25 mouse cellular contexts compared by ENCODE assay signal in genomic region chr8:86428131-86428530, GRCm38 (mm10).
"Had no signal": no experiment of that assay in that cellular context is flagged by ENCODE, and none has a peak within 500 bp of the region (broad histone marks: within the 10 kb centered on the region; RNA-seq: fewer than 3 reads in every experiment).

No protein-coding gene starts in this region.

- H3K27me3 ChIP-seq: heart, embryonic 13.5 days; heart, embryonic 15.5 days; hindbrain, embryonic 13.5 days; hindbrain, embryonic 15.5 days; kidney, embryonic 15.5 days; limb, embryonic 13.5 days; limb, embryonic 15.5 days; liver, embryonic 12.5 days had no signal

- DNase-seq: gastrocnemius, postnatal 14 days; gastrocnemius, postnatal 36 days; heart, adult 18-20 months; heart, postnatal 14 days; heart, postnatal 36 days; kidney, adult 11 months; kidney, adult 2 months; kidney, adult 9 months; kidney, postnatal 14 days; kidney, postnatal 36 days; layer of hippocampus, adult 9-11 months; layer of hippocampus, postnatal 36 days; left cerebral cortex, postnatal 4 days had no signal

- H3K36me3 ChIP-seq: heart, embryonic 13.5 days; heart, embryonic 15.5 days; hindbrain, embryonic 13.5 days; hindbrain, embryonic 15.5 days; kidney, embryonic 15.5 days; limb, embryonic 13.5 days; limb, embryonic 15.5 days; liver, embryonic 12.5 days had no signal

- H3K4me1 ChIP-seq: heart, embryonic 13.5 days; heart, embryonic 15.5 days; kidney, embryonic 15.5 days; limb, embryonic 13.5 days; liver, embryonic 12.5 days had no signal

- H3K9ac ChIP-seq: heart, embryonic 13.5 days; heart, embryonic 15.5 days; hindbrain, embryonic 13.5 days; hindbrain, embryonic 15.5 days; kidney, embryonic 15.5 days; limb, embryonic 13.5 days; limb, embryonic 15.5 days; liver, embryonic 12.5 days had no signal

- H3K27ac ChIP-seq: heart, embryonic 13.5 days; heart, embryonic 15.5 days; hindbrain, postnatal 0 days; kidney, embryonic 15.5 days; kidney, postnatal 0 days; limb, embryonic 13.5 days; limb, embryonic 15.5 days; liver, embryonic 12.5 days had no signal

- ATAC-seq: intestine, embryonic 16.5 days; liver, embryonic 12.5 days had no signal

- H3K4me2 ChIP-seq: heart, embryonic 11.5 days; heart, embryonic 13.5 days; heart, embryonic 15.5 days; hindbrain, embryonic 13.5 days; hindbrain, embryonic 15.5 days; kidney, embryonic 15.5 days; limb, embryonic 13.5 days; limb, embryonic 15.5 days; liver, embryonic 12.5 days had no signal

- H3K4me3 ChIP-seq: heart, embryonic 13.5 days; heart, embryonic 15.5 days; hindbrain, embryonic 13.5 days; hindbrain, embryonic 15.5 days; kidney, embryonic 15.5 days; limb, embryonic 13.5 days; limb, embryonic 15.5 days; liver, embryonic 12.5 days had no signal

- H3K9me3 ChIP-seq: hindbrain, embryonic 13.5 days; hindbrain, embryonic 15.5 days; kidney, embryonic 15.5 days; limb, embryonic 13.5 days; limb, embryonic 15.5 days; liver, embryonic 12.5 days had no signal
